Mouse (Mus musculus) midbrain, embryonic 10.5 days (tissue): Measurements from ENCODE around the gene Rp9. TPM values are rescaled to one million over a fixed set of nuclear protein-coding genes. Genes with fewer than 3 reads are reported as not detected.
"Not testable (repeated sequence)": the region's sequence is repeated elsewhere in the genome, so short reads cannot be mapped to it uniquely, and the experiment has no call there.

Experiments used
- DNase-seq: peaks from one replicate; pipeline ENCODE4 v3.0.0-alpha.2; 2017; ENCODE audit warnings: low spot score
- H3K27ac ChIP-seq: fragments of 300-500 bp; sonication (generic); replicated peaks from 2 replicates; pipeline ENCODE4 v1.5.1; 2016; ENCODE audit warnings: mild to moderate bottlenecking
- H3K27me3 ChIP-seq: fragments of 300-500 bp; sonication (generic); 2 replicates; pipeline ENCODE4 v1.6.1; 2016; ENCODE audit warnings: low read depth, mild to moderate bottlenecking; ENCODE audit not compliant: poor library complexity, severe bottlenecking
- H3K36me3 ChIP-seq: fragments of 300-500 bp; sonication (generic); 2 replicates; pipeline ENCODE4 v1.6.1; 2016; ENCODE audit warnings: mild to moderate bottlenecking, moderate library complexity
- H3K4me1 ChIP-seq: fragments of 300-500 bp; sonication (generic); 2 replicates; pipeline ENCODE4 v1.6.1; 2016
- H3K4me3 ChIP-seq: fragments of 300-500 bp; sonication (generic); 2 replicates; pipeline ENCODE4 v1.5.1; 2016; ENCODE audit warnings: mild to moderate bottlenecking, moderate library complexity
- H3K9me3 ChIP-seq: fragments of 300-500 bp; sonication (generic); replicated peaks from 2 replicates; pipeline ENCODE4 v1.6.1; 2016; ENCODE audit warnings: mild to moderate bottlenecking
- WGBS: fragments of 180-500 bp; shearing (Covaris S2); methylation state at CpG from one replicate; pipeline ENCODE4 v1.1.7; 2016; 5-methylcytosine and 5-hydroxymethylcytosine counted together
- polyA plus RNA-seq: library from polyadenylated mRNA; unstranded; fragments of >200 nt; fragmentation: Nextera tagmentation; extraction: Ambion mirVana; gene quantifications from 2 replicates; pipeline ENCODE4 v1.2.1, GENCODE M21; 2016

Gene Rp9
- polyA plus RNA-seq, 1 experiment from 2014 or later = 42.9 TPM

GRCm38 (mm10) chr9:22483866-22484561 lies 14.5 kb upstream of the Rp9 start:
- no peaks in the 10 kb centered on the region for H3K9me3 ChIP-seq
- no peaks in the 10 kb centered on the region for H3K4me1 ChIP-seq
- no peaks in the 10 kb centered on the region for H3K36me3 ChIP-seq
- no peak for DNase-seq
- 97% methylated on average over 8 of the region's 8 CpGs for WGBS
- no peaks in the 10 kb centered on the region for H3K27me3 ChIP-seq
- H3K27ac ChIP-seq = no peak overlapping the region
- H3K4me3 ChIP-seq = no peak overlapping the region

GRCm38 (mm10) chr9:22478946-22479345 lies 9.4 kb upstream of the Rp9 start:
- peaks cover 13% of the 10 kb centered on the region for H3K4me1 ChIP-seq
- no peak overlapping the region for H3K27ac ChIP-seq
- no peak overlapping the region for H3K4me3 ChIP-seq
- H3K36me3 ChIP-seq = no peaks in the 10 kb centered on the region
- no peaks in the 10 kb centered on the region for H3K27me3 ChIP-seq
- H3K9me3 ChIP-seq = no peaks in the 10 kb centered on the region
- no peak for DNase-seq
- WGBS = 91% methylated on average over 8 of the region's 8 CpGs

GRCm38 (mm10) chr9:22476265-22476664 lies 6.7 kb upstream of the Rp9 start:
- Histone ChIP-seq H3K4me3 (peak overlapping the region; percentile 68), H3K27me3 (no peaks in the 10 kb centered on the region), H3K9me3 (no peaks in the 10 kb centered on the region), H3K4me1 (peaks cover 13% of the 10 kb centered on the region), H3K36me3 (no peaks in the 10 kb centered on the region), H3K27ac (peak overlapping the region; percentile 74)
- no peak for DNase-seq
- WGBS = 6% methylated on average over 10 of the region's 10 CpGs

- Histone ChIP-seq H3K27me3 (no peaks in the 10 kb centered on the region), H3K36me3 (no peaks in the 10 kb centered on the region), H3K9me3 (no peaks in the 10 kb centered on the region), H3K4me1 (peaks cover 13% of the 10 kb centered on the region), H3K4me3 (peak within 1 kb of the TSS; percentile 68), H3K27ac (peak within 1 kb of the TSS; percentile 74)
- under 1% methylated on average over 25 of the region's 25 CpGs for WGBS
- DNase-seq = peak; percentile 92
Observed at GRCm38 (mm10) chr9:22475424-22475868, 5.9 kb upstream of the Rp9 start, which contains the start of gene Bbs9. TSS of gene Bbs9 (plus strand) at chr9:22475715.

GRCm38 (mm10) chr9:22468899-22469259 lies 664 bp downstream of the Rp9 start:
- WGBS = 75% methylated on average over 8 of the region's 8 CpGs
- H3K4me3 ChIP-seq = no peak overlapping the region
- DNase-seq = no peak

GRCm38 (mm10) chr9:22468170-22468898 lies 1.2 kb downstream of the Rp9 start:
- Histone ChIP-seq H3K4me3 (peak overlapping the region; percentile 82), H3K4me1 (peaks cover 10% of the 10 kb centered on the region), H3K27ac (peak overlapping the region; percentile 92), H3K9me3 (no peaks in the 10 kb centered on the region), H3K36me3 (peaks cover 22% of the 10 kb centered on the region), H3K27me3 (no peaks in the 10 kb centered on the region)
- peak; percentile 86 for DNase-seq
- 3% methylated on average over 43 of the region's 43 CpGs for WGBS

More at GRCm38 (mm10) chr9:22468899-22469259, 664 bp downstream of the Rp9 start:
- no peaks in the 10 kb centered on the region for H3K9me3 ChIP-seq
- no peaks in the 10 kb centered on the region for H3K27me3 ChIP-seq
- H3K4me1 ChIP-seq = peaks cover 10% of the 10 kb centered on the region
- H3K27ac ChIP-seq = no peak overlapping the region
- H3K36me3 ChIP-seq = peaks cover 21% of the 10 kb centered on the region

GRCm38 (mm10) chr9:22467371-22468169 lies 2.0 kb downstream of the Rp9 start:
- no peaks in the 10 kb centered on the region for H3K27me3 ChIP-seq
- DNase-seq = peak; percentile 68

GRCm38 (mm10) chr9:22466212-22466611 lies 3.3 kb downstream of the Rp9 start:
- Histone ChIP-seq H3K27ac (no peak overlapping the region), H3K36me3 (peaks cover 28% of the 10 kb centered on the region), H3K4me3 (no peak overlapping the region), H3K27me3 (no peaks in the 10 kb centered on the region), H3K4me1 (peaks cover 10% of the 10 kb centered on the region), H3K9me3 (no peaks in the 10 kb centered on the region)
- whole genome bisulfite sequencing = 98% methylated on average over 5 of the region's 5 CpGs
- no peak for DNase-seq

More at GRCm38 (mm10) chr9:22467371-22468169, 2.0 kb downstream of the Rp9 start:
- no peaks in the 10 kb centered on the region for H3K9me3 ChIP-seq
- peak overlapping the region; percentile 82 for H3K4me3 ChIP-seq
- peaks cover 10% of the 10 kb centered on the region for H3K4me1 ChIP-seq
- H3K36me3 ChIP-seq = peaks cover 22% of the 10 kb centered on the region
- H3K27ac ChIP-seq = peak overlapping the region; percentile 92
- WGBS = under 1% methylated on average over 71 of the region's 73 CpGs

- H3K4me3 ChIP-seq = no peak overlapping the region
- H3K9me3 ChIP-seq = no peaks in the 10 kb centered on the region
- H3K27me3 ChIP-seq = no peaks in the 10 kb centered on the region
- H3K27ac ChIP-seq = no peak overlapping the region
- 0 out of 2 replicates have a peak, but pooled peaks cover under 1% of the 10 kb centered on the region for H3K4me1 ChIP-seq
- WGBS = 94% methylated on average over 3 of the region's 3 CpGs
- peaks cover 44% of the 10 kb centered on the region for H3K36me3 ChIP-seq
- DNase-seq = no peak
Observed at GRCm38 (mm10) chr9:22461946-22462345, 7.6 kb downstream of the Rp9 start.

GRCm38 (mm10) chr9:22457142-22457835 lies 12.3 kb downstream of the Rp9 start:
- H3K27me3 ChIP-seq = no peaks in the 10 kb centered on the region
- peaks cover 68% of the 10 kb centered on the region for H3K36me3 ChIP-seq
- H3K9me3 ChIP-seq = no peaks in the 10 kb centered on the region
- H3K27ac ChIP-seq = no peak overlapping the region
- H3K4me1 ChIP-seq = no peaks in the 10 kb centered on the region
- no peak overlapping the region for H3K4me3 ChIP-seq
- DNase-seq = no peak
- WGBS = 90% methylated on average over 11 of the region's 11 CpGs

GRCm38 (mm10) chr9:22455041-22455440 lies 14.5 kb downstream of the Rp9 start:
- DNase-seq = no peak
- Histone ChIP-seq H3K4me3 (no peak overlapping the region), H3K9me3 (no peaks in the 10 kb centered on the region), H3K27ac (no peak overlapping the region), H3K27me3 (no peaks in the 10 kb centered on the region), H3K4me1 (no peaks in the 10 kb centered on the region), H3K36me3 (peaks cover 78% of the 10 kb centered on the region)

- H3K4me1 ChIP-seq, DNase-seq, H3K9me3 ChIP-seq, H3K27me3 ChIP-seq, H3K27ac ChIP-seq, H3K4me3 ChIP-seq: not testable (repeated sequence)
- peaks cover 89% of the 10 kb centered on the region for H3K36me3 ChIP-seq
- WGBS = 91% methylated on average over 8 of the region's 8 CpGs
Observed at GRCm38 (mm10) chr9:22453990-22454389, 15.6 kb downstream of the Rp9 start, which contains the start of gene Gm17545. TSS of gene Gm17545 (plus strand) at chr9:22454290.
